Mouse (Mus musculus) forelimb bud, embryonic 11.5 days (tissue): ENCODE data around the gene Il27.
"Not testable (repeated sequence)": the region's sequence is repeated elsewhere in the genome, so short reads cannot be mapped to it uniquely, and the experiment has no call there.

Source experiments
- DNase-seq: peaks from one replicate; pipeline ENCODE4 v3.0.0-alpha.2; 2012; ENCODE audit warnings: low read depth, low spot score

Il27 gene

GRCm38 (mm10) chr7:126594862-126595561 is at the start of gene Il27:
TSS of gene Il27 (minus strand) at chr7:126594941.
- no peak for DNase-seq

GRCm38 (mm10) chr7:126644345-126644744 is 49.6 kb upstream of the Il27 start:
- no peak for DNase-seq

GRCm38 (mm10) chr7:126643244-126643617 is 48.5 kb upstream of the Il27 start:
- not testable (repeated sequence) for DNase-seq

GRCm38 (mm10) chr7:126642545-126643243 is 48.0 kb upstream of the Il27 start:
- DNase-seq, result no peak

- peak; percentile 44 for DNase-seq
These were observed 42.2 kb upstream of the Il27 start for GRCm38 (mm10) chr7:126636733-126637520.

GRCm38 (mm10) chr7:126635375-126635774 is 40.6 kb upstream of the Il27 start:
- no peak for DNase-seq

GRCm38 (mm10) chr7:126632478-126632877 is 37.7 kb upstream of the Il27 start:
- DNase-seq, result no peak

GRCm38 (mm10) chr7:126630824-126631518 is 36.2 kb upstream of the Il27 start, which contains the start of gene Nupr1:
TSS of gene Nupr1 (minus strand) at chr7:126630861.
- DNase-seq, result no peak

GRCm38 (mm10) chr7:126629915-126630314 is 35.2 kb upstream of the Il27 start:
- DNase-seq, result no peak

GRCm38 (mm10) chr7:126628111-126628510 is 33.4 kb upstream of the Il27 start:
- DNase-seq, result no peak

- DNase-seq, result no peak
These were observed 31.3 kb upstream of the Il27 start for GRCm38 (mm10) chr7:126625807-126626600.

- DNase-seq, result no peak
These were observed 30.6 kb upstream of the Il27 start for GRCm38 (mm10) chr7:126625369-126625768.

GRCm38 (mm10) chr7:126624774-126625173 is 30.0 kb upstream of the Il27 start:
- DNase-seq, result no peak

GRCm38 (mm10) chr7:126623381-126623780 is 28.6 kb upstream of the Il27 start:
- DNase-seq, result no peak

- DNase-seq, result no peak
These were observed 27.0 kb upstream of the Il27 start for GRCm38 (mm10) chr7:126621452-126622359.

GRCm38 (mm10) chr7:126619559-126620275 is 25.0 kb upstream of the Il27 start:
- no peak for DNase-seq

GRCm38 (mm10) chr7:126616707-126617106 is 22.0 kb upstream of the Il27 start:
- no peak for DNase-seq

GRCm38 (mm10) chr7:126612736-126613135 is 18.0 kb upstream of the Il27 start:
- DNase-seq, result no peak

- no peak for DNase-seq
These were observed 13.1 kb upstream of the Il27 start for GRCm38 (mm10) chr7:126607796-126608195.
